Mouse (Mus musculus) kidney, adult 2 months (tissue): ENCODE measurements at regions not wholly inside any gene's neighbourhood (a gene's known extent, or its start where the extent isn't known, plus 50 kb on each side); places are given as distances from the start of the nearest gene placed in this dataset.

Experiments used
- CTCF ChIP-seq: fragments of 200-500 bp; conservative IDR thresholded peaks from 2 replicates; pipeline ENCODE4 v1.5.1; 2011; ENCODE audit warnings: low read depth, mild to moderate bottlenecking, control low read depth, low read length, moderate library complexity, mixed read lengths; ENCODE audit not compliant: insufficient read depth, insufficient read length
- POLR2A ChIP-seq: fragments of 200-500 bp; IDR thresholded peaks from one replicate; pipeline ENCODE4 v1.6.1; 2011; ENCODE audit warnings: low read depth, low read length, control low read depth

DNA sequence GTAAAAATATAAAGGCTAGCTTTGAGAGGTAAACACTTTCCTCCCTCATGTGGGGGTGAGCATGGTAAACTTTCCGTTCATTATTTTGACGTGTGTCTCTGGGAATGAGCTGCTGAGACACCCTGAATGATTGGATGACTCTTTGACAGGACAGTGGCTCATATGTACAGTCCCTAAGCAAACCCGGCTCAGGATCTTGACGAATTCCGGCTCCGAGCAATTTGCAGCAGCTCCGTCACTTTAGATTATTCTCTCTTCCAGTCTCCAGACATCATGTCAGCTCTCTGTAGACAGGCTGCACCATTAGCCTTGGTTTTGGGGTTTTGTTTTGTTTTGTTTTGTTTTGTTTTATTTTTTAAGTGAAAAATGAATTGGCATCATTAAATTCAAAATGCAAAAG lies 194.0 kb downstream of the 1700009N14Rik start:
- no peak for TF ChIP-seq POLR2A
- no peak for TF ChIP-seq CTCF
